ENCODE assay signal across 25 mouse cellular contexts in the genomic region with DNA sequence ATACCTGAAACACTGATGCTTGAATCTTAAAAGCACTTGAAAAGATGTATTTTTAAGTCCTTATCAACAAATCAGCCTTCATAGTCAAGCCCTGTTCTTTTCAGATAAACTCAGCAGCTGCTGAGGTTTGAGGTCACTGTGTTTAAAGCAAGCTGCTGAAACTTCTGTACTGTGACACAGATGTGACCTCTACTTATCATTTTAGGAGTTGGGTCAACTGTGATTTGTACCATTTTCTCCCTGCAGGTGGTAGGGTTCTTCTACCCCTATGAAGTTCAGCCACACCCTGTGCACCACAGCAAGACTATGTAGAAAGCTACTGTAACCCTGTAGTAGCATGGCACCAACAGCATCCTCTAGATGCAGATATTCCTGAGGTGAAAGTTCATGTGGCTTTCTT. TPM values are rescaled to one million over a fixed set of nuclear protein-coding genes. Genes with fewer than 3 reads are reported as not detected.
DNase-seq lines count a peak whose midpoint lies in the region; ATAC-seq and TF ChIP-seq lines count a peak whose summit lies in the region.
"Had no signal": no experiment of that assay in that cellular context is flagged by ENCODE, and none has a peak within 500 bp of the region (broad histone marks: within the 10 kb centered on the region; RNA-seq: fewer than 3 reads in every experiment).

No protein-coding gene starts in this region.

- H3K27ac ChIP-seq in liver, adult 2 months (replicated peaks; ENCODE audit: insufficient read depth, low read depth, low read length): peak overlapping the region; percentile 95
- peak overlapping the region; percentile 75 for H3K27ac ChIP-seq in liver, embryonic 16.5 days (ENCODE audit: low read length)
- no peak overlapping the region for H3K27ac ChIP-seq in liver, embryonic 12.5 days
- no peak overlapping the region for H3K27ac ChIP-seq in midbrain, embryonic 14.5 days (replicated peaks; ENCODE audit: low read depth, low read length)
- H3K27ac ChIP-seq: embryonic facial prominence, embryonic 13.5 days; embryonic facial prominence, embryonic 15.5 days; forebrain, embryonic 10.5 days; forebrain, embryonic 12.5 days had no signal

- H3K9ac ChIP-seq in liver, adult 2 months (ENCODE audit: low read depth, low read length): no peak overlapping the region
- H3K9ac ChIP-seq in liver, embryonic 16.5 days (ENCODE audit: low read depth, low read length): no peak overlapping the region
- H3K9ac ChIP-seq in liver, embryonic 12.5 days: no peak overlapping the region
- no peak overlapping the region for H3K9ac ChIP-seq in midbrain, embryonic 14.5 days (replicated peaks; ENCODE audit: low read length)
- H3K9ac ChIP-seq: embryonic facial prominence, embryonic 13.5 days; embryonic facial prominence, embryonic 15.5 days; forebrain, embryonic 12.5 days had no signal

- TF ChIP-seq CTCF in liver, adult 2 months (IDR thresholded peaks at IDR 0.05; ENCODE audit: low read depth, low read length): no peak

- no peaks in the 10 kb centered on the region for H3K27me3 ChIP-seq in liver, adult 2 months (ENCODE audit: control insufficient read depth, insufficient read depth, low read length)
- H3K27me3 ChIP-seq in liver, embryonic 16.5 days (ENCODE audit: control insufficient read depth, insufficient read depth, low read depth, low read length): no peaks in the 10 kb centered on the region
- H3K27me3 ChIP-seq in liver, embryonic 12.5 days (replicated peaks): no peaks in the 10 kb centered on the region
- no peaks in the 10 kb centered on the region for H3K27me3 ChIP-seq in midbrain, embryonic 14.5 days (ENCODE audit: control insufficient read depth, insufficient read depth, low read length)
- H3K27me3 ChIP-seq: embryonic facial prominence, embryonic 13.5 days; embryonic facial prominence, embryonic 15.5 days; forebrain, embryonic 12.5 days had no signal

- ATAC-seq in liver, embryonic 16.5 days (ENCODE audit: low read depth): no peak
- ATAC-seq in liver, embryonic 12.5 days: no peak
- ATAC-seq in midbrain, embryonic 14.5 days (ENCODE audit: low FRiP score, low TSS enrichment): no peak
- ATAC-seq: forebrain, embryonic 14.5 days had no signal

- peaks cover 14% of the 10 kb centered on the region for H3K36me3 ChIP-seq in liver, adult 2 months (ENCODE audit: control insufficient read depth, insufficient read depth, low read length)
- peaks cover 16% of the 10 kb centered on the region for H3K36me3 ChIP-seq in liver, embryonic 16.5 days (ENCODE audit: control insufficient read depth, insufficient read depth)
- peaks cover 47% of the 10 kb centered on the region for H3K36me3 ChIP-seq in liver, embryonic 12.5 days
- peaks cover 55% of the 10 kb centered on the region for H3K36me3 ChIP-seq in midbrain, embryonic 14.5 days (ENCODE audit: control insufficient read depth, insufficient read depth, low read length)

- H3K9me3 ChIP-seq in liver, embryonic 16.5 days (replicated peaks; ENCODE audit: control insufficient read depth, low read length): no peaks in the 10 kb centered on the region
- H3K9me3 ChIP-seq in liver, embryonic 12.5 days (replicated peaks): no peaks in the 10 kb centered on the region
- no peaks in the 10 kb centered on the region for H3K9me3 ChIP-seq in midbrain, embryonic 14.5 days (ENCODE audit: control insufficient read depth, low read length)
- H3K9me3 ChIP-seq: embryonic facial prominence, embryonic 13.5 days; embryonic facial prominence, embryonic 15.5 days; forebrain, embryonic 10.5 days; forebrain, embryonic 12.5 days had no signal

- no peak overlapping the region for H3K4me3 ChIP-seq in liver, adult 2 months (ENCODE audit: insufficient read depth, low read depth, low read length)
- H3K4me3 ChIP-seq in liver, embryonic 16.5 days (ENCODE audit: low read depth, low read length): no peak overlapping the region
- H3K4me3 ChIP-seq in liver, embryonic 12.5 days: no peak overlapping the region
- no peak overlapping the region for H3K4me3 ChIP-seq in midbrain, embryonic 14.5 days (replicated peaks; ENCODE audit: low read depth, low read length)
- H3K4me3 ChIP-seq: embryonic facial prominence, embryonic 13.5 days; embryonic facial prominence, embryonic 15.5 days; erythroblast, embryonic 14.5 days; forebrain, embryonic 10.5 days; forebrain, embryonic 12.5 days had no signal

- peaks cover 38% of the 10 kb centered on the region for H3K4me1 ChIP-seq in liver, adult 2 months (ENCODE audit: control insufficient read depth, insufficient read depth, low read length)
- H3K4me1 ChIP-seq in liver, embryonic 16.5 days (ENCODE audit: control insufficient read depth, low read depth, low read length): peaks cover 19% of the 10 kb centered on the region
- peaks cover 11% of the 10 kb centered on the region; the same call in 1 of the 2 replicates for H3K4me1 ChIP-seq in liver, embryonic 12.5 days
- H3K4me1 ChIP-seq in midbrain, embryonic 14.5 days (ENCODE audit: control insufficient read depth, insufficient read depth, low read length): no peaks in the 10 kb centered on the region
- H3K4me1 ChIP-seq: embryonic facial prominence, embryonic 15.5 days; forebrain, embryonic 10.5 days; forebrain, embryonic 12.5 days had no signal

- peak; percentile 59 for DNase-seq in liver, adult 2 months (ENCODE audit: extremely low read depth, low read depth, low spot score)
- DNase-seq in liver: no peak
- peak; percentile 51 for DNase-seq in thymus, postnatal 0 days (ENCODE audit: low spot score)
- no peak for DNase-seq in thymus, postnatal 36 days
- no peak for DNase-seq in midbrain, embryonic 14.5 days
- DNase-seq: adrenal gland, adult 2 months; adrenal gland, postnatal 25 days; B cell, adult 2 months; cerebellum, adult 11 months; cerebellum, adult 18-20 months; cerebellum, adult 8-10 months; cerebellum, adult 9-11 months; cerebellum, postnatal 14 days; cerebellum, postnatal 36 days; embryo, embryonic 11 days had no signal

- TF ChIP-seq POLR2A in liver, adult 2 months (IDR thresholded peaks at IDR 0.05; ENCODE audit: extremely low read depth, insufficient read depth, low read length): no peak

- no peak overlapping the region for H3K4me2 ChIP-seq in liver, embryonic 16.5 days (ENCODE audit: low read depth, low read length)
- no peak overlapping the region for H3K4me2 ChIP-seq in liver, embryonic 12.5 days
- no peak overlapping the region for H3K4me2 ChIP-seq in midbrain, embryonic 14.5 days (ENCODE audit: low read length)
- H3K4me2 ChIP-seq: embryonic facial prominence, embryonic 13.5 days; embryonic facial prominence, embryonic 15.5 days; forebrain, embryonic 12.5 days had no signal

- no peaks in the 10 kb centered on the region for H3K79me2 ChIP-seq in liver, adult 2 months (ENCODE audit: control insufficient read depth, insufficient read depth, low read length)

RNA-seq across cellular contexts. Expression of a gene that starts 11.4 kb away (rescaled TPM):
- total RNA-seq in liver, adult 2 months (2014; rRNA removed): 7.7 and 11.5 TPM in 2 replicates
- 3.1 and 8.2 TPM in 2 replicates for polyA plus RNA-seq in liver, adult 2 months (2012; rRNA removed)
- polyA plus RNA-seq in liver, embryonic 16.5 days (2015; fragmentation: Nextera tagmentation; extraction: Ambion mirVana): 4.8 and 6.6 TPM in 2 replicates
- 0.39 and 0.57 TPM in 2 replicates for polyA plus RNA-seq in liver, embryonic 12.5 days (2016; fragmentation: Nextera tagmentation; extraction: Ambion mirVana)
- 22.9 and 27.9 TPM in 2 replicates for polyA plus RNA-seq in thymus, postnatal 0 days (2015; fragmentation: Nextera tagmentation; extraction: Ambion mirVana)
- 1.1 and 1.3 TPM in 2 replicates for polyA plus RNA-seq in midbrain, embryonic 14.5 days (2014; fragmentation: Nextera tagmentation; extraction: Ambion mirVana)
- polyA plus RNA-seq: erythroblast, embryonic 14.5 days had no signal

RNA-seq across cellular contexts. Expression of a gene that starts 11.5 kb away (rescaled TPM):
- 48.1 and 73.5 TPM in 2 replicates for total RNA-seq in liver, adult 2 months (2014; rRNA removed)
- polyA plus RNA-seq in liver, adult 2 months (2012; rRNA removed): 66.2 and 75.5 TPM in 2 replicates
- 6.4 and 6.9 TPM in 2 replicates for polyA plus RNA-seq in liver, embryonic 16.5 days (2015; fragmentation: Nextera tagmentation; extraction: Ambion mirVana)
- 0.25 and 0.26 TPM in 2 replicates for polyA plus RNA-seq in liver, embryonic 12.5 days (2016; fragmentation: Nextera tagmentation; extraction: Ambion mirVana)
- polyA plus RNA-seq in thymus, postnatal 0 days (2015; fragmentation: Nextera tagmentation; extraction: Ambion mirVana): 8.2 and 10.1 TPM in 2 replicates
- 0.21 and 0.45 TPM in 2 replicates for polyA plus RNA-seq in midbrain, embryonic 14.5 days (2014; fragmentation: Nextera tagmentation; extraction: Ambion mirVana)
- total RNA-seq: MEL had no signal
- polyA plus RNA-seq: embryonic facial prominence, embryonic 11.5 days; erythroblast, embryonic 14.5 days; forebrain, embryonic 10.5 days; forebrain, embryonic 14.5 days had no signal

RNA-seq across cellular contexts. Expression of a gene that starts 19.2 kb away (rescaled TPM):
- 35.6 and 37.3 TPM in 2 replicates for total RNA-seq in liver, adult 2 months (2014; rRNA removed)
- 10.5 and 11.3 TPM in 2 replicates for polyA plus RNA-seq in liver, adult 2 months (2012; rRNA removed)
- 22.4 and 23.5 TPM in 2 replicates for polyA plus RNA-seq in liver, embryonic 16.5 days (2015; fragmentation: Nextera tagmentation; extraction: Ambion mirVana)
- polyA plus RNA-seq in liver, embryonic 12.5 days (2016; fragmentation: Nextera tagmentation; extraction: Ambion mirVana): 32.5 and 36.3 TPM in 2 replicates
- 53.9 and 58.7 TPM in 2 replicates for polyA plus RNA-seq in thymus, postnatal 0 days (2015; fragmentation: Nextera tagmentation; extraction: Ambion mirVana)
- 61.0 and 63.8 TPM in 2 replicates for polyA plus RNA-seq in midbrain, embryonic 14.5 days (2014; fragmentation: Nextera tagmentation; extraction: Ambion mirVana)

RNA-seq across cellular contexts. Expression of a gene that starts 29.2 kb away (rescaled TPM):
- 91.5 and 106 TPM in 2 replicates for total RNA-seq in liver, adult 2 months (2014; rRNA removed)
- polyA plus RNA-seq in liver, adult 2 months (2012; rRNA removed): 35.8 and 40.8 TPM in 2 replicates
- polyA plus RNA-seq in liver, embryonic 16.5 days (2015; fragmentation: Nextera tagmentation; extraction: Ambion mirVana): 154 and 164 TPM in 2 replicates
- polyA plus RNA-seq in liver, embryonic 12.5 days (2016; fragmentation: Nextera tagmentation; extraction: Ambion mirVana): 133 and 142 TPM in 2 replicates
- 345 and 371 TPM in 2 replicates for polyA plus RNA-seq in thymus, postnatal 0 days (2015; fragmentation: Nextera tagmentation; extraction: Ambion mirVana)
- polyA plus RNA-seq in midbrain, embryonic 14.5 days (2014; fragmentation: Nextera tagmentation; extraction: Ambion mirVana): 356 and 457 TPM in 2 replicates

Comparison
In these comparisons a context has a peak if more than half of its experiments do, and no peak if none do; other contexts are left out.
1. DNase-seq: peak in liver, adult 2 months (single experiment) and thymus, postnatal 0 days (single experiment); none in liver (single experiment), thymus, postnatal 36 days (0 of 2) and midbrain, embryonic 14.5 days (single experiment).
2. H3K27ac ChIP-seq: peak in liver, adult 2 months (single experiment) and liver, embryonic 16.5 days (single experiment); none in liver, embryonic 12.5 days (single experiment) and midbrain, embryonic 14.5 days (single experiment).